Mouse (Mus musculus) liver, embryonic 13.5 days (tissue): ENCODE results near the gene Crispld2. TPM values are rescaled to one million over a fixed set of nuclear protein-coding genes. Genes with fewer than 3 reads are reported as not detected.

Experiments
- ATAC-seq: fragments of 200-750 bp; cut with Nextera tagmentation; 2 replicates; pipeline ENCODE4 v1.8.0; 2017; ENCODE audit warnings: low read depth, mild to moderate bottlenecking, moderate number of reproducible peaks, moderate library complexity
- DNase-seq: peaks from one replicate; pipeline ENCODE4 v3.0.0; 2022
- H3K27ac ChIP-seq: fragments of 300-500 bp; sonication (generic); 2 replicates; pipeline ENCODE4 v1.5.1; 2015; ENCODE audit warnings: moderate library complexity, mild to moderate bottlenecking, inconsistent platforms
- H3K27me3 ChIP-seq: fragments of 300-500 bp; sonication (generic); 2 replicates; pipeline ENCODE4 v1.6.1; 2015; ENCODE audit warnings: mild to moderate bottlenecking, inconsistent platforms
- H3K36me3 ChIP-seq: fragments of 300-500 bp; sonication (generic); 2 replicates; pipeline ENCODE4 v1.6.1; 2015; ENCODE audit warnings: mild to moderate bottlenecking, inconsistent platforms
- H3K4me1 ChIP-seq: fragments of 300-500 bp; sonication (generic); replicated peaks from 2 replicates; pipeline ENCODE4 v1.6.1; 2015; ENCODE audit warnings: inconsistent platforms
- H3K4me2 ChIP-seq: fragments of 300-500 bp; sonication (generic); 2 replicates; pipeline ENCODE4 v1.6.1; 2015; ENCODE audit warnings: inconsistent platforms, mild to moderate bottlenecking, moderate library complexity
- H3K4me3 ChIP-seq: fragments of 300-500 bp; sonication (generic); replicated peaks from 2 replicates; pipeline ENCODE4 v1.5.1; 2015; ENCODE audit warnings: mild to moderate bottlenecking, inconsistent platforms
- H3K9ac ChIP-seq: fragments of 300-500 bp; sonication (generic); 2 replicates; pipeline ENCODE4 v1.6.1; 2015; ENCODE audit warnings: mild to moderate bottlenecking, inconsistent platforms
- H3K9me3 ChIP-seq: fragments of 300-500 bp; sonication (generic); replicated peaks from 2 replicates; pipeline ENCODE4 v1.6.1; 2016; ENCODE audit warnings: inconsistent platforms
- WGBS: fragments of 180-500 bp; shearing (Covaris S2); methylation state at CpG from one replicate; pipeline ENCODE4 v1.1.7; 2015; ENCODE audit not compliant: insufficient replicate concordance; 5-methylcytosine and 5-hydroxymethylcytosine counted together
- polyA plus RNA-seq: library from polyadenylated mRNA; unstranded; fragments of >200 nt; fragmentation: Nextera tagmentation; extraction: Ambion mirVana; gene quantifications from 2 replicates; pipeline ENCODE4 v1.2.1, GENCODE M21; 2015

Gene Crispld2
- polyA plus RNA-seq, 1 experiment from 2014 or later, result 0.74 TPM

DNA sequence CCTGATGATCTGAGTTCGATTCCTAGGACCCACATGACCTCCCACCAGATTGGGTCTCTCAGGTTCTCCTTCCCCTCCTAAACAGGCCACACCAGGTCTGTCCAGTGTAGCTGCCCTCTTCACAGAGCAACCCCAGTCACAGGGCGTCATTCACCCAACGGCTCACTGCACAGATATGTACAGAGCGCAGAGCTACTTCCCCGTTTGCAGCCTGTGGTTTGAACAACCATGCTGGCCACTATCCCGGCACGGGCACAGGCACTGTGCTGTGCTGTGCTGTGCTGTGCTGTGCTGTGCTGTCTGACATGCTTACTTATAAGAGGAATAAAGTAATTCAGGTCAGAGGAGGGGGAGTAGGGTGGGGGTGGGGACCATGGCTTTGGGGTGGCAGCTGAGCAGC is 24.2 kb downstream of the Crispld2 start:
- no peak for DNase-seq
- H3K4me1 ChIP-seq, result peaks cover 4% of the 10 kb centered on the region; the same call in 1 of the 2 replicates
- no peak overlapping the region for H3K4me2 ChIP-seq
- no peak overlapping the region for H3K27ac ChIP-seq
- no peaks in the 10 kb centered on the region for H3K9me3 ChIP-seq
- H3K27me3 ChIP-seq, result 0 out of 2 replicates have a peak, but pooled peaks cover 3% of the 10 kb centered on the region
- 17% methylated on average over 7 of the region's 7 CpGs for WGBS
- ATAC-seq, result peak; percentile 16; the same call in 1 of the 2 replicates
- no peaks in the 10 kb centered on the region for H3K36me3 ChIP-seq
- no peak overlapping the region for H3K9ac ChIP-seq
- H3K4me3 ChIP-seq, result no peak overlapping the region

DNA sequence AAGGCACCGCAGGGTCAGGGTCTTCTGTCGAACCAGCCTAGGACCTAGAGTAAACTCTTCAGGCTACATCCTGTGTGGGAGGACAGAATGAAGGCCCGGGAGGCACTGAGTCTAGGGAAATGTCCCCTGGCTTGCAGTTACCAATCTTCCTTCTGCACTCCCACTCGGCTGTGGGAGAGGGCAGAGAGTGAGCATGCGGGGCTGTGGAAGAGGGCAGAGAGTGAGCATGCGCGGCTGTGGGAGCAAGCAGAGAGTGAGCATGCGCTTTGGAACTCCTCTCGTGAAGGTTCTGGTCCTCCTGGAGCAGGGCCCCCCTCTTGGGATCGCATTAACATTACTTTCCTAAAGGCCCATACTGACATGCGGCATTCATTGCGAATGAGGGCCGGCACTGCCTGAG is 25.1 kb downstream of the Crispld2 start:
- Histone ChIP-seq H3K9me3 (no peaks in the 10 kb centered on the region), H3K36me3 (no peaks in the 10 kb centered on the region), H3K4me3 (no peak overlapping the region), H3K4me1 (peaks cover 4% of the 10 kb centered on the region; the same call in 1 of the 2 replicates), H3K27me3 (0 out of 2 replicates have a peak, but pooled peaks cover 3% of the 10 kb centered on the region), H3K4me2 (no peak overlapping the region), H3K27ac (no peak overlapping the region), H3K9ac (no peak overlapping the region)
- ATAC-seq (no peak), DNase-seq (no peak)
- WGBS, result 75% methylated on average over 13 of the region's 13 CpGs

DNA sequence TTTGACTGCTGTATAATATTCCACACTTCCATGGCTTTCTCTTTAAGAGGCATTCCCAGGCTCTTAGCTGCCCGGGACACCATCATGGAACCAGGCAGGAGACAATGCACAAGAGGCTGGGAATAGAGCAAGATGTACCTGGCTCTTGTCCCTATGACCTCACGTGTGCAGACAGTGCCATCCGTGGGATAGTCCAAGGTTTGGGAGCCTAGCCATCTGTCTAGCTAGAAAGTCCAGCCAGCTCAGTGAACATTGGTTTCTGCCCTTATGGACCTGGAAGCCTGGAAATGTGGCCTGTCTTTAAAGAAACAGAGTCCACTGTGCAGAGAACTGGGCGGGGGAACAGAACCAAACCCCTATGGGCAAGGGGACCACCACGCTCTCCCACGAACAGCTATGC is 25.5 kb downstream of the Crispld2 start:
- peaks cover 4% of the 10 kb centered on the region; the same call in 1 of the 2 replicates for H3K4me1 ChIP-seq
- H3K4me2 ChIP-seq, result no peak overlapping the region
- ATAC-seq (no peak), DNase-seq (no peak)
- no peak overlapping the region for H3K4me3 ChIP-seq
- 79% methylated on average over 6 of the region's 6 CpGs for WGBS
- H3K9me3 ChIP-seq, result no peaks in the 10 kb centered on the region
- no peak overlapping the region for H3K27ac ChIP-seq
- H3K36me3 ChIP-seq, result no peaks in the 10 kb centered on the region
- no peak overlapping the region for H3K9ac ChIP-seq
- 0 out of 2 replicates have a peak, but pooled peaks cover 3% of the 10 kb centered on the region for H3K27me3 ChIP-seq

DNA sequence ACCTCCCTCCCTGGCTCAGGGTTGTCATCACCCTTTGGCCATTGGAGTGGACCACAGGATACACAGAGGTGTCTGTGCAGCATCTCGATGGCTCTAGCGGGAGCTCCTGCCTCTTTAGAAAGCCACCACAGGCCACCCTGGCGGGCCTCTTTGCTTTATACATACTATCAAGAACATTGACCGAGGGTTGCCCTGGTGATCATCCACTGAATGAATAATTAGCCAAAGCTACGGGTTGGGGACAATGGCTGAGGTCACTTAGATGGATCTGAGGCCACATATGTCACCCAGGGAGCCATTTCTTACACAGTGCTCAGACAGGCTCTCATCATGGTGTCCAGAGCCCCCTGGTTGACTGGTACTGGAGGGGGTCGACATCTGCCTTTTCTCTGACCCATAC is 26.1 kb downstream of the Crispld2 start:
- ATAC-seq, result no peak
- Histone ChIP-seq H3K4me3 (no peak overlapping the region), H3K9me3 (no peaks in the 10 kb centered on the region), H3K27me3 (0 out of 2 replicates have a peak, but pooled peaks cover 3% of the 10 kb centered on the region), H3K4me2 (no peak overlapping the region), H3K9ac (no peak overlapping the region), H3K36me3 (no peaks in the 10 kb centered on the region), H3K4me1 (peaks cover 4% of the 10 kb centered on the region; the same call in 1 of the 2 replicates), H3K27ac (no peak overlapping the region)
- WGBS, result 67% methylated on average over 6 of the region's 6 CpGs
- DNase-seq, result no peak

DNA sequence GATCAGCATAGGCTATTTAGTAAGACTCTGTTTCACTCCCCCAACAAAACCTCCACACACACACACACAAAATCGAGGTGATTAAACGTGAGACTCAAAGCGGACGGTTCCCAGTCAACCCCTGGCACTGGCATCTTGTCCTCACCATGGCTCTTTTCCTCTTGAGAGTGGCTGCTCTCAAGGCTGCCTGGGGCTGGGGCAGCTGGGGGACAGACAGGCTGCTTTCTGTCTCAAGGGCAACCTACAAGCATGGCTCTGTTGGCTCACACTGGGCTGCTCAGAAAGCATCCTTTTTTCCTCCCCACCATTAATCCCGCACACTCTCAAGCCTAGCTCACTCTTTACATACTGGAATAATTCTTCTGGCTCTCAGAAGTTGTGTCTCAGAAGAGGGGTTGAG is 27.1 kb downstream of the Crispld2 start:
- Histone ChIP-seq H3K36me3 (no peaks in the 10 kb centered on the region), H3K4me2 (no peak overlapping the region), H3K4me3 (no peak overlapping the region), H3K27ac (no peak overlapping the region), H3K9me3 (no peaks in the 10 kb centered on the region), H3K4me1 (peaks cover 4% of the 10 kb centered on the region; the same call in 1 of the 2 replicates), H3K9ac (no peak overlapping the region), H3K27me3 (no peaks in the 10 kb centered on the region)
- DNase-seq, result no peak
- no peak for ATAC-seq
- WGBS, result 79% methylated on average over 5 of the region's 5 CpGs

DNA sequence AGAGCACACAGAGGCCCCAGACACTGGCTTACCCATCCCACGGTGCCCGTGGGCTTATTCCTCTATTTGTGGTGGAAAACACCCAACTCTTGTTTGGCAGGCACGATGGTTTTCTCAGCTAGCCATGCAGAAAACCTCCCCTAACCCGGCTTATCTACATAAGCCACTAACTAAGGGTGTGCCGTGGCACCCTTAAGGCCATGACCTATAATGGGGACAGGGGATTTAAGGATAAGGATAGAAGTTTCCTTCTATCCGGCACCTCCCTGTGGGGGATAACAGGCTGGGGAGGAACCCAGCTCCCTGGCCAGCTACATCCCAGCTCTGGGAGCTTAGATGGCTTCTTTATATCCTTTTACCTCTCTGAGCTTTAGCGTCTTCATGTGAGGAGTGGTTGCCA is 28.1 kb downstream of the Crispld2 start:
- no peak overlapping the region for H3K4me3 ChIP-seq
- no peaks in the 10 kb centered on the region for H3K27me3 ChIP-seq
- ATAC-seq, result no peak
- H3K9me3 ChIP-seq, result no peaks in the 10 kb centered on the region
- no peak overlapping the region for H3K9ac ChIP-seq
- DNase-seq, result no peak
- H3K4me1 ChIP-seq, result no peaks in the 10 kb centered on the region
- 50% methylated on average over 7 of the region's 7 CpGs for WGBS
- H3K36me3 ChIP-seq, result no peaks in the 10 kb centered on the region
- no peak overlapping the region for H3K4me2 ChIP-seq
- H3K27ac ChIP-seq, result no peak overlapping the region

DNA sequence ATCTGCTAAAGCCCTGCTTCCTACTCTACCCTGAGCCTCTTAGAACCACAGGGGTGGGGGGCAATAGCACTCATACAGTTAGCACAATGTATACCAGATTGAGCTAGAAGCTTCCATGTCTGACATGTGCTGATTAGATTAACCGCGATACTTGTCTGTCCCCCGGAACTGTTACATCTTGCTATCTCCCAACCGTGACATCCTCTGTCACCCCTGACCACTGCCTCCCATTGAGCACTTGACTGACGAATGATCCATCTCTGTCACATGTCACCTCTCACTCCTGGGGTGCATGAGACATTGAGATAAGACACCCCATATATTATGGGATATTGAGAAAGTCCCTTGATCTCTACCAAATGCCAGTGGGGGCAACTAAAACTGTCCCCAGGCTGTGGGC is 34.0 kb downstream of the Crispld2 start:
- Histone ChIP-seq H3K4me1 (peaks cover 6% of the 10 kb centered on the region), H3K36me3 (no peaks in the 10 kb centered on the region), H3K4me3 (no peak overlapping the region), H3K9me3 (no peaks in the 10 kb centered on the region), H3K27me3 (no peaks in the 10 kb centered on the region), H3K9ac (no peak overlapping the region), H3K4me2 (no peak overlapping the region), H3K27ac (no peak overlapping the region)
- WGBS, result 15% methylated on average over 5 of the region's 5 CpGs
- no peak for DNase-seq
- ATAC-seq, result peak; percentile 34; the same call in 1 of the 2 replicates

DNA sequence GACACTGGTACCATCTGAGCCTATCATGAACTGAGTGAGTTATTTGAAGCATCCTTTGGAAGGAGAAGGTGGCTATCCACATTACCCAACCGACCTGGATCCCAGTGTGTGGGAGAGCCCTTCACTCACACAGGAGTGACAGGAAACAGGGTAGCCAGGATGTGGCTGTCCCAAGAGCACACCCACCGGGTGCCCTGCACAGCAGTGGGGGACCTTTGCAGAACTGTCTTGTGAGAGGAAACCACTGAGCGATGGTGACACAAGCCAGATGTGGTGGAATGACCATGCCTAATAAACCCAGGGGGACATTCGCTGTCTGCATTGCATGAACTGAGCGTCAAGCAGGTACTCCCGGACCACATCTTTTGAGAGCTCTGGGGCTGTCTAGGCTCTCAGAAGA is 34.8 kb downstream of the Crispld2 start:
- peaks cover 6% of the 10 kb centered on the region for H3K4me1 ChIP-seq
- no peak overlapping the region for H3K9ac ChIP-seq
- H3K4me3 ChIP-seq, result no peak overlapping the region
- no peaks in the 10 kb centered on the region for H3K27me3 ChIP-seq
- no peaks in the 10 kb centered on the region for H3K36me3 ChIP-seq
- H3K4me2 ChIP-seq, result no peak overlapping the region
- DNase-seq, result no peak
- ATAC-seq, result no peak
- no peak overlapping the region for H3K27ac ChIP-seq
- WGBS, result 38% methylated on average over 6 of the region's 6 CpGs
- H3K9me3 ChIP-seq, result no peaks in the 10 kb centered on the region

DNA sequence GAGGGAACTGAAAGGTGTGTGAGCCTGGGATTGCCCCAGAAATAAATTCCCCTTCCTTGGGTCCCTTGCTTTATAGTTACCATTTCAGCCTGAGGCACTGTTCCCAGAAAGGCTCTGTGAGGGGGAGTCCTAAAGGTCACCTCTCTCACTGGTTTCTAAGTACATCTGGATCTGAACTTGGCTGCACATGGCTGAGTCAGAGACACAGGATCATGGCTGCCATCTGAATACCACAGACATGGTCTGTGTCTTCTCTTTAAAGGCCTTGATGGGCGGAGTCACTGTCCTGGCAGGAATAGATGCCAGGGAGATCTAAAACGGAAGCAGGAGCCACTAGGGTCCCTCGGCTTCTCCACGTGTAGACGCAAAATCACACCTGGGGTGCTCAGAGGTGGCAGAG is 38.2 kb downstream of the Crispld2 start:
- Histone ChIP-seq H3K36me3 (no peaks in the 10 kb centered on the region), H3K9ac (no peak overlapping the region), H3K4me2 (no peak overlapping the region), H3K9me3 (no peaks in the 10 kb centered on the region), H3K27ac (no peak overlapping the region), H3K4me1 (peaks cover 6% of the 10 kb centered on the region), H3K27me3 (no peaks in the 10 kb centered on the region), H3K4me3 (no peak overlapping the region)
- no peak for DNase-seq
- WGBS, result 58% methylated on average over 5 of the region's 5 CpGs
- ATAC-seq, result no peak

DNA sequence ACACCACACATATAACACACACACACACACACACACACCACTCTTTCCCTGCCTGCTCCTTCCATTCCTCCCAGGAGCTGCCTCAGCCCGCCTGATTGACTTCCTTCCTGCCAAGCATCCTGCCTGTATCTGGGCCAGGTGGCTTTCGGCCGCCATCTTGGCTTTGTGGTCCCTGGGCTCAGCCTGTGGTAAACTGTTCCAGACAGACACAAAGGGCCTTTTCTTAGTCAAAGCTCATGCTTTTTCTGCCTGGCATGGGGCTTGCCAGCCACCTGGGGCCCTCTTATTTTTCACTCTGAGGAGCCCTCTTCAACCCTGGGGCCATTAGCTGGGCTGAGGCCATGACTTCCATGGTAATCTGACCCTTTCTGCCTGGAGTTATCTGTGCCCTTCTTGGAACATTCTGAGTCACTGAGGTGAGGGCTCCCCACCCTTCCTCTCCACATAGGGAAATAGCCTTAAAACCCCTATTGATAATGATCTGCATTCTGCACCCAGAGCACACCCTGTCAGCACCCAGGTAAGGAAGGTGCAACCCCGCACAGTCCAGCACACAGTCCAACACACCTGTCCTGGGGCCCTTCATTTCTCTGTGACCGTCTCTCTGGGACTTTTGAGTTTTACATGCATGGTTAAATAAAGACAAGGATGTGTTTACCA is 40.4 kb downstream of the Crispld2 start:
- H3K9ac ChIP-seq, result no peak overlapping the region
- H3K4me2 ChIP-seq, result no peak overlapping the region
- no peak overlapping the region for H3K27ac ChIP-seq
- no peaks in the 10 kb centered on the region for H3K36me3 ChIP-seq
- ATAC-seq (no peak), DNase-seq (no peak)
- H3K4me3 ChIP-seq, result no peak overlapping the region
- H3K4me1 ChIP-seq, result 0 out of 2 replicates have a peak, but pooled peaks cover 5% of the 10 kb centered on the region
- H3K9me3 ChIP-seq, result no peaks in the 10 kb centered on the region
- 73% methylated on average over 5 of the region's 5 CpGs for WGBS
- H3K27me3 ChIP-seq, result 0 out of 2 replicates have a peak, but pooled peaks cover 4% of the 10 kb centered on the region

DNA sequence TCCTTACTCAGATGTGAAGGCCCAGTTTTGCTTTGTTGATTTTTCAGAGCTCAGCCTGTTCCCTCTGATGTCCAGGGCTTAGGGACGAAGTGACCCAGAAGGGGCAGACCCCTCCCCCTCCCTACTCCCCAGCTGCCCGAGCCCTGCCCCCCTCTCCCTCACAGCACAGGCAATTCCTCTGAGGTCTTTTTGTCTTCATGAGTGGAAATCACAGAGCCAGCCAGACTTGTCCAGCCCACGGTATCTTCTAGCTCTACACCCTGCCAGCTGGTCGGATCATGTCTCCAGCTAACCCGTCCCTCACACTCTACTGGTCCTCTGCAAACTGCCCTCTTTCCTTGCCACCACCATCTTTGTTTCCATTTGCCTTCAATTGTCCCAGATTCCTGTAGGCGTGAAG is 42.2 kb downstream of the Crispld2 start:
- DNase-seq (no peak), ATAC-seq (no peak)
- Histone ChIP-seq H3K27ac (no peak overlapping the region), H3K9ac (no peak overlapping the region), H3K9me3 (no peaks in the 10 kb centered on the region), H3K4me1 (0 out of 2 replicates have a peak, but pooled peaks cover 5% of the 10 kb centered on the region), H3K36me3 (no peaks in the 10 kb centered on the region), H3K4me2 (no peak overlapping the region), H3K4me3 (no peak overlapping the region), H3K27me3 (0 out of 2 replicates have a peak, but pooled peaks cover 4% of the 10 kb centered on the region)
- 62% methylated on average over 6 of the region's 6 CpGs for WGBS

DNA sequence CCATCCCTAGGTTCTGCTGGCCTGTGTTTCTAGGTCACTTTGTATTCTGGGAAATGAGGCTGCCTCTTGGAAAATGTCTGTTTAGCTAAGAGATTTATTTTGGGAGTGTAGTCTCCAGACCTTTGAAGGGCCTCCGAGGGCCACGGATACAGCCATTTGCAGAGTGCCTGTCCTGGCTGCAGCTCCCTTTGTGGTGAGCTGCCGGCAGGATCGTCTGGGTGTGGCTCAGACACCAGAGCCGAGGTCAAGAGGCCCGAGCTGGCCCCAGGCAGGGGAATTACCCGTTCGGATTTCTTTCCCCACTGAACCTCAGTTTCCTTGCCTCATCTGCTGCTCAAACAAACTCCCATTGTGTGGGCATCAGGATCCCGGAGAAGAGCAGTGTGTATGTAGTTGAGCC is 43.9 kb downstream of the Crispld2 start:
- no peak overlapping the region for H3K4me2 ChIP-seq
- no peak for DNase-seq
- 31% methylated on average over 9 of the region's 9 CpGs for WGBS
- H3K27ac ChIP-seq, result no peak overlapping the region
- H3K9ac ChIP-seq, result no peak overlapping the region
- H3K36me3 ChIP-seq, result no peaks in the 10 kb centered on the region
- H3K27me3 ChIP-seq, result 0 out of 2 replicates have a peak, but pooled peaks cover 4% of the 10 kb centered on the region
- no peaks in the 10 kb centered on the region for H3K9me3 ChIP-seq
- no peak for ATAC-seq
- H3K4me3 ChIP-seq, result no peak overlapping the region
- peaks cover 10% of the 10 kb centered on the region for H3K4me1 ChIP-seq
